ENCODE assay signal across 9 mouse cellular contexts in the genomic region with DNA sequence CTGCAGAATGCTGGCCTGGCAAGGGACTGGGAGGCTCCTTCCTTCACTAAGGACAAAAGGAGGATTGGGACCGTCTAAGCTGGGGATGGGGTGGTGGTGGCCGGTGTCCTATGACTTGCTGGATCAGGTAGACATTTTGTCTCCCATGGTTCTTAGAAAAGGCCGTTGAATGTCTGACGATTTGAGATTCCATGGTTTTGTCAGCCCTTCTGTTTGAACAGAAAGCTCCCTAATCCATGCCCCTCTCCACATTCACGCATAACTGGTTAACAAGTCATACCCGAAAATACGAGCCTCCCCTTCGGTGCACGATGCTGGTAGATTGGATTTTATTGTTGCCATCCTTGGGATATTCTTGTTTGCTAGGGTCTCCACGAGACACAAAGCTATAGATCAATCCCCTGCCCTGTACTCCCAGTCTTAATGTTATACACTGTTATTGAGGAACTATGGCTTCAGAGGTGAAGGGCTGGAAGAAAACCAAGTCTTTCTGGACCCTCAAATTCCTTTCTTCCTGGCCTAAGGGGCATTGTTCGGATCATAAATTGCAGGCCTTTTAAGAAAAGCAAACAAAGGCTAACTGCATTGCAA. TPM values are rescaled to one million over a fixed set of nuclear protein-coding genes. Genes with fewer than 3 reads are reported as not detected.
DNase-seq lines count a peak whose midpoint lies in the region; ATAC-seq lines count a peak whose summit lies in the region.
"Had no signal": no experiment of that assay in that cellular context is flagged by ENCODE, and none has a peak within 500 bp of the region (broad histone marks: within the 10 kb centered on the region; RNA-seq: fewer than 3 reads in every experiment).

No protein-coding gene starts in this region.

- no peaks in the 10 kb centered on the region for H3K9me3 ChIP-seq in heart, embryonic 15.5 days (replicated peaks)
- H3K9me3 ChIP-seq in liver, embryonic 11.5 days (ENCODE audit: control insufficient read depth, low read length) = no peaks in the 10 kb centered on the region
- H3K9me3 ChIP-seq in intestine, embryonic 16.5 days (ENCODE audit: control insufficient read depth, low read length) = no peaks in the 10 kb centered on the region
- H3K9me3 ChIP-seq: embryonic facial prominence, embryonic 12.5 days had no signal

- H3K9ac ChIP-seq in heart, embryonic 15.5 days = no peak overlapping the region; the same call in 1 of the 2 replicates
- H3K9ac ChIP-seq in liver, embryonic 11.5 days (ENCODE audit: low read depth, low read length) = no peak overlapping the region
- H3K9ac ChIP-seq in intestine, embryonic 16.5 days (ENCODE audit: low read depth, low read length) = no peak overlapping the region; the same call in 1 of the 2 replicates
- H3K9ac ChIP-seq: embryonic facial prominence, embryonic 12.5 days had no signal

- WGBS in heart, embryonic 15.5 days = 65% methylated on average over 11 of the region's 11 CpGs
- 71% methylated on average over 11 of the region's 11 CpGs for WGBS in liver, embryonic 11.5 days
- 58% methylated on average over 11 of the region's 11 CpGs for WGBS in intestine, embryonic 16.5 days

- H3K27me3 ChIP-seq in heart, embryonic 15.5 days = no peaks in the 10 kb centered on the region
- H3K27me3 ChIP-seq in liver, embryonic 11.5 days (replicated peaks; ENCODE audit: control insufficient read depth, insufficient read depth, low read length) = 0 out of 2 replicates have a peak, but pooled peaks cover 3% of the 10 kb centered on the region
- H3K27me3 ChIP-seq in intestine, embryonic 16.5 days (replicated peaks; ENCODE audit: control insufficient read depth, insufficient read depth, low read length) = no peaks in the 10 kb centered on the region
- H3K27me3 ChIP-seq: embryonic facial prominence, embryonic 12.5 days had no signal

- ATAC-seq in cerebellum, adult (ENCODE audit: insufficient number of reproducible peaks, low FRiP score, low TSS enrichment) = no peak
- no peak for ATAC-seq in heart, embryonic 15.5 days (replicated peaks; ENCODE audit: insufficient number of reproducible peaks, insufficient read depth, low FRiP score, low read depth)
- no peak for ATAC-seq in liver, embryonic 11.5 days (replicated peaks; ENCODE audit: low FRiP score)
- no peak for ATAC-seq in intestine, embryonic 16.5 days
- no peak for ATAC-seq in inflammation-experienced regulatory T-cells, adult 6 months

- H3K4me1 ChIP-seq in heart, embryonic 15.5 days (replicated peaks) = peaks cover 59% of the 10 kb centered on the region
- H3K4me1 ChIP-seq in liver, embryonic 11.5 days (replicated peaks; ENCODE audit: control insufficient read depth, insufficient read depth, low read length) = peaks cover 5% of the 10 kb centered on the region; the same call in 1 of the 2 replicates
- H3K4me1 ChIP-seq in intestine, embryonic 16.5 days (ENCODE audit: control insufficient read depth, insufficient read depth, low read length) = peaks cover 21% of the 10 kb centered on the region

- no peaks in the 10 kb centered on the region for H3K36me3 ChIP-seq in heart, embryonic 15.5 days
- no peaks in the 10 kb centered on the region for H3K36me3 ChIP-seq in liver, embryonic 11.5 days (ENCODE audit: control insufficient read depth, insufficient read depth, low read length)
- no peaks in the 10 kb centered on the region for H3K36me3 ChIP-seq in intestine, embryonic 16.5 days (ENCODE audit: control insufficient read depth, insufficient read depth, low read length)
- H3K36me3 ChIP-seq: embryonic facial prominence, embryonic 12.5 days had no signal

- peak overlapping the region; percentile 92 for H3K27ac ChIP-seq in heart, embryonic 15.5 days
- no peak overlapping the region for H3K27ac ChIP-seq in liver, embryonic 11.5 days (ENCODE audit: low read depth, low read length)
- H3K27ac ChIP-seq in intestine, embryonic 16.5 days (ENCODE audit: low read length) = peak overlapping the region; percentile 76
- H3K27ac ChIP-seq: embryonic facial prominence, embryonic 12.5 days had no signal

- peak; percentile 49 for DNase-seq in cerebellum, adult 9-11 months
- no peak for DNase-seq in heart, adult 8-10 months (ENCODE audit: low spot score)
- no peak for DNase-seq in liver, embryonic 11.5 days (ENCODE audit: low spot score)
- DNase-seq in liver = no peak

- no peak overlapping the region for H3K4me3 ChIP-seq in heart, embryonic 15.5 days
- H3K4me3 ChIP-seq in liver, embryonic 11.5 days (ENCODE audit: low read depth, low read length) = no peak overlapping the region
- no peak overlapping the region for H3K4me3 ChIP-seq in intestine, embryonic 16.5 days (ENCODE audit: low read length)
- H3K4me3 ChIP-seq: embryonic facial prominence, embryonic 12.5 days had no signal

- H3K4me2 ChIP-seq in heart, embryonic 15.5 days = peak overlapping the region; percentile 14; the same call in 1 of the 2 replicates
- H3K4me2 ChIP-seq in liver, embryonic 11.5 days = 0 out of 2 replicates have a peak overlapping the region, but pooled peaks have one; percentile 14
- H3K4me2 ChIP-seq in intestine, embryonic 16.5 days (ENCODE audit: low read depth, low read length) = no peak overlapping the region
- H3K4me2 ChIP-seq: embryonic facial prominence, embryonic 12.5 days had no signal

RNA-seq across cellular contexts. Expression of a gene that starts 43.7 kb away (rescaled TPM):
- 0.14 and 0.39 TPM in 2 replicates for polyA plus RNA-seq in heart, embryonic 15.5 days (2015; fragmentation: Nextera tagmentation; extraction: Ambion mirVana)
- not detected for total RNA-seq in heart, adult 8-10 months (2022)
- 0.11 and 0.14 TPM in 2 replicates for polyA plus RNA-seq in liver, embryonic 11.5 days (2014; fragmentation: Nextera tagmentation; extraction: Ambion mirVana)
- polyA plus RNA-seq in intestine, embryonic 16.5 days (2015; fragmentation: Nextera tagmentation; extraction: Ambion mirVana) = 5.3 and 6.1 TPM in 2 replicates
- polyA plus RNA-seq in inflammation-experienced regulatory T-cells, adult 6 months (2017; shearing (Covaris generic)) = under 1 TPM in 1 of 3 experiments, not detected in 2; 0.21 TPM
